Mouse (Mus musculus) stomach, embryonic 16.5 days (tissue): ENCODE results near the gene Eml1. TPM values are rescaled to one million over a fixed set of nuclear protein-coding genes. Genes with fewer than 3 reads are reported as not detected.

ENCODE experiments used
- polyA plus RNA-seq: library from polyadenylated mRNA; unstranded; fragments of >200 nt; fragmentation: Nextera tagmentation; extraction: Ambion mirVana; gene quantifications from 2 replicates; pipeline ENCODE4 v1.2.1, GENCODE M21; 2015

Gene Eml1
- polyA plus RNA-seq, 1 experiment from 2014 or later = 82.3 TPM

Other genes starting within 250 kb of the Eml1 start
- 89.2 and 93.0 TPM in 2 replicates for gene Setd3, start 191.6 kb upstream of the Eml1 start, polyA plus RNA-seq
- gene Ccnk, start 191.4 kb upstream of the Eml1 start, polyA plus RNA-seq = 1.8 and 2.5 TPM in 2 replicates
- gene Ccdc85c, start 95.5 kb upstream of the Eml1 start, polyA plus RNA-seq = 6.5 and 6.9 TPM in 2 replicates
- gene Hhipl1, start 64.7 kb upstream of the Eml1 start, polyA plus RNA-seq = 0.44 and 0.65 TPM in 2 replicates
- 6.8 and 8.5 TPM in 2 replicates for gene Cyp46a1, start 36.6 kb upstream of the Eml1 start, polyA plus RNA-seq
- gene Evl, start 183.8 kb downstream of the Eml1 start, polyA plus RNA-seq = 35.4 and 37.2 TPM in 2 replicates